Mouse (Mus musculus) lung, adult 18-20 months (tissue): ENCODE results near the gene Zfp791.
"Not testable (repeated sequence)": the region's sequence is repeated elsewhere in the genome, so short reads cannot be mapped to it uniquely, and the experiment has no call there.

ENCODE experiments used
- DNase-seq, 2 experiments: peaks; one replicate each; pipeline ENCODE4 v3.0.0; 2022; ENCODE audit warnings: mixed read lengths in 2 of 2

The Zfp791 gene

GRCm38 (mm10) chr8:85082169-85082568 is 40.7 kb downstream of the Zfp791 start:
- not testable (repeated sequence) for DNase-seq

- DNase-seq = peak; percentile 66 to 67
These were observed 41.7 kb downstream of the Zfp791 start, which contains the start of gene Wdr83 for GRCm38 (mm10) chr8:85081216-85081555. Wdr83 (minus strand) TSS chr8:85081306.

- DNase-seq = peak; percentile 46 to 50
These were observed 42.2 kb downstream of the Zfp791 start, which contains the start of gene Wdr83os for GRCm38 (mm10) chr8:85080532-85081215. Wdr83os (plus strand) TSS chr8:85080740.

GRCm38 (mm10) chr8:85080214-85080531 is 42.7 kb downstream of the Zfp791 start:
- no peak for DNase-seq

- DNase-seq = peak; percentile 75 to 79
These were observed 45.9 kb downstream of the Zfp791 start for GRCm38 (mm10) chr8:85076993-85077392.

- peak; percentile 39 to 40 for DNase-seq
These were observed 46.9 kb downstream of the Zfp791 start for GRCm38 (mm10) chr8:85076001-85076400.

GRCm38 (mm10) chr8:85074617-85075016 is 48.3 kb downstream of the Zfp791 start:
- DNase-seq = no peak

DNA sequence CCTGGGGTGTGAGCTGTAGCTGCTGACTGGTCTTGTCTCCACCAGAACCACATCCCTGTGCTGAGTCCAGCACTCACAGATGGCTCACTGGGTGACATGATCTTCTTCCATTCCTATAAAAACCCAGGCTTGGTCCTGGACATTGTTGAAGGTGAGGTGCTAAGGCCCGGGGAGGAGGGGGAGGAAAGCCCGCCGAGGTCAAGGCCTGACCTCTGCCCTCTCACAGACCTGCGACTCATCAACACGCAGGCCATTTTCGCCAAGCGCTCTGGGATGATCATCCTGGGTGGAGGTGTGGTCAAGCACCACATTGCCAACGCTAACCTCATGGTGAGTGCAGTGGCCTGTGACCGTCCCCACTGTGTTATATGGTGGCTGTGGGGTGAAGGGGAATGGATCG is 48.7 kb downstream of the Zfp791 start:
- no peak for DNase-seq

DNA sequence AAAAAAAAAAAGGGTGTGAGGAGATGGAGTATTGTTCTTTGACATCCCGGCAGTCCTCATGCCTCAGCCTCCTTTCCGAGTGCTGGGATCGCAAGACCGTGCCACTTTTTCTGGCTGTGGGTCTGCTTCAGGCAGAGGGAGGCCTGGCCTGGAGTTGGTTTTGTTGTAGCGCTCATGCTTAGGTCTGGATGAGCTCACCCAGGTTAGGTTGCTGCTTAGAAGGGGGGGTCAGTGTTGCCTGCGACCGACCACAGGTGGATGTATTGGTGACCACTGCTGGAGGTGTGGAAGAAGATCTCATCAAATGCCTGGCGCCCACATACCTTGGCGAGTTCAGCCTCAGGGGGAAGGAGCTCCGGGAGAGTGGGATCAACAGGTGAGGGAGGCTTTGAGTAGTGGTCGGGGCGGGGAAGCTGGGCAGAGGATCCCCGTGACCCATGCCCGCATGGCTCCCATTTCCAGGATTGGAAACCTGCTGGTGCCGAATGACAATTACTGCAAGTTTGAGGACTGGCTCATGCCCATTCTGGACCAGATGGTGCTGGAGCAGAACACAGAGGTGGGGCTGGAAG is 49.8 kb downstream of the Zfp791 start:
- no peak for DNase-seq

GRCm38 (mm10) chr8:85072364-85072929 is 50.4 kb downstream of the Zfp791 start:
- DNase-seq = no peak

- DNase-seq = peak; percentile 92 to 94
These were observed 51.2 kb downstream of the Zfp791 start, which contains the start of gene Dhps for GRCm38 (mm10) chr8:85071514-85072281. Dhps (plus strand) TSS chr8:85071757.

DNA sequence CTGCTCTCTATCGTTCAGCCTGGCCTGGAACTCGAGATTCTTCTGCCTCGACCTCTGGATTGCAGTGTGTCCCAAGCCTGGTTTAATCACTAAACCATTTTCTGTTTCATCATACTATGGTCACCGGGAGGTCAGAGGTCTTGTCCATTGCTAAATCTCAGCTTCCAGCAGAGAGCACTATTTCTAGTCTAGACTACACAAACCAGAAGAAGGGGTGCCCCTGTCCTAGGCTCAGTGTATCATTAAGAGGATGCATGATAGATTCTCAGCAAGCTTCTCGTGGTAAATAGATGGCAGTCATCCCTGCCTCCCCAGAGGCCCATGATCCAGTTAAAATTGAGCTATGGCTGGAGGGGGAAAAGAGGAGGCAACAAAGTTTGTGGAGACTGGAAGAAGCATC is 51.9 kb downstream of the Zfp791 start:
- DNase-seq = no peak

DNA sequence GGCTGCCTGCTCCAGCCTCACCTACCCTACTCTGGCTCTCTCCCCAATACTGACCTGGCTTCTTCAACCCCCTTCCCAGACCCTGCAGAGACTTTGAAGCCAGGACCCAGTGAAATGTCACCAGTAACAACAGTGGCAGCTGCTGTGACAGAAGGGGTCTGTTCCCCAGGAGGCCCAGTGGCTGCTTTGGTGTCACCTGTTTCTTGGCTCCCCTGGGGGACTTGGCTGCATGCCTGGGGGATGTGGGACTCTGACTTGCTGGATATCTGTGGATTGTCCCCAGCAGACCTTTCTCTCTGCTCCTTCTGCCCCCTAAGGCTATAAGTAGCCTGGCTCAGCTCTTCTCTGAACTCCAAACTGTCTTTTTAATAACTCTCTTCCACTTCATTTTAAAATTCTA is 54.9 kb downstream of the Zfp791 start, which contains the start of gene Gm5741:
TSS of gene Gm5741 (minus strand) at position 1 of the 400 bp plus-strand sequence.
- no peak for DNase-seq

DNA sequence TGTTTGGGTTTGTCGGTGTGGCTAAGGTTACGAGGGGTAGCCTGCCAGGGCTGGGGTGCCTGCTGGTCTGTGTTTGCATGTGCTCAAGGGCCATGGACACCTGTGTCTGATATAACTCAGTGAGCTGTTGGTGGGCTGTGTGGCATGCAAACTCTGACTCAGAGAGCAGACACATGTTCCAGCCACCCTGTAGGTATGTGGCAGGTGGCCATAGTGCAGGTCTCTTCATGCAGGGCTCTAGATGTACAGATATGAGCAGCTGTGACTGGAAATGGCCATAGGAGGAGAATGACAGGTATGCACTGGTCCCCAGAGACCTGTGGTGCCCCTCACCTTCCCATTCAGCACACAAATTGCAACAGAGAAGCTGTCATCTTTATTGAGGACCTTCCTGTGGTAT is 55.7 kb downstream of the Zfp791 start:
- no peak for DNase-seq

- DNase-seq = no peak
These were observed 57.7 kb downstream of the Zfp791 start for GRCm38 (mm10) chr8:85065213-85065612.

DNA sequence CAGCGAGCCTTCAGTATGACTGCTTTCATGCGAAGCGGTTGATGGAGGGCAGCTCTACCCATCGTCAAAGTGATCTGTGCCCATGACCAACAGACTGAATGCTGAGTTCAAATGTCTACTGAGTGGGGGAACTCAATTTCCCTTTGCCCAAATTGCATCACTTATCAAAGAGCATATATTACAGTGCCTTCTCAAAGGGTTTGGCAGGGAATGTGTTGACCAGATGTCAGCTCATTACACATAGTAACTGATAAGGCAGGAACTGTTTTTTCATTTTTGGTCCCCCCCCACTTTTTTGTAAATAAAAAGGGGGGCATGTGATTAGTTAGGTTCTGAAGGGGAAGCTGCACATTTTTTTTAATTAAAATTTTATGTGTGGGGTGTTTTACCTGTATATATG is 60.3 kb downstream of the Zfp791 start:
- no peak for DNase-seq

GRCm38 (mm10) chr8:85059879-85060616 is 62.8 kb downstream of the Zfp791 start, which contains the start of gene Fbxw9:
Fbxw9 (plus strand) TSS chr8:85060055.
- DNase-seq = peak; percentile 91 to 94
